Mouse (Mus musculus) B cell, adult 67 days (primary cell): ENCODE measurements around the gene Mep1a. TPM values are rescaled to one million over a fixed set of nuclear protein-coding genes. Genes with fewer than 3 reads are reported as not detected.

ENCODE experiments used
- total RNA-seq, 2 experiments: library from RNA; stranded (reverse); gene quantifications; 4 replicates each; pipeline ENCODE4 v1.2.4; 2023

Mep1a gene
- not detected for total RNA-seq

GRCm38 (mm10) chr17:43502592-43502991 lies at the start of gene Mep1a:
Gene Mep1a, minus strand, starts transcription at chr17:43502812.

GRCm38 (mm10) chr17:43543539-43543938 lies 40.9 kb upstream of the Mep1a start, which contains the start of gene Ankrd66:
Gene Ankrd66, minus strand, starts transcription at chr17:43543639.

Other genes starting within 250 kb of the Mep1a start
- not detected for gene Adgrf1, start 232.5 kb downstream of the Mep1a start, total RNA-seq
- not detected for gene Adgrf5, start 142.4 kb downstream of the Mep1a start, total RNA-seq
- not detected for gene Ankrd66, start 40.8 kb upstream of the Mep1a start, total RNA-seq
- gene Pla2g7, start 65.3 kb upstream of the Mep1a start, total RNA-seq = 10 to 100 TPM in 1 of 2 experiments, 1 to 10 TPM in 1; 8.9 to 11.0 TPM
- not detected for gene Tdrd6, start 127.5 kb upstream of the Mep1a start, total RNA-seq
- 1 to 10 TPM; 3.5 to 5.1 TPM for gene Slc25a27, start 164.4 kb upstream of the Mep1a start, total RNA-seq
- gene Cyp39a1, start 164.6 kb upstream of the Mep1a start, total RNA-seq = 10 to 100 TPM; 12.9 to 13.6 TPM